Mouse (Mus musculus): ENCODE measurements around the gene Slirp. TPM values are rescaled to one million over a fixed set of nuclear protein-coding genes. Genes with fewer than 3 reads are reported as not detected.

Slirp gene
- total RNA-seq, 2 experiments from 2014 or later = 0.85 to 27.3 TPM

Other genes starting within 250 kb of the Slirp start
- not detected in 2 replicates for gene Samd15, start 244.2 kb upstream of the Slirp start, total RNA-seq (2015; ENCODE audit: low replicate concordance)
- 1.5 TPM in 1 of 2 replicates, not detected in the other for gene Samd15, start 244.2 kb upstream of the Slirp start, total RNA-seq (2017; ENCODE audit: low replicate concordance)
- gene Tmed8, start 243.4 kb upstream of the Slirp start, total RNA-seq (2015; ENCODE audit: low replicate concordance) = 1.3 and 3.3 TPM in 2 replicates
- 1.8 and 3.0 TPM in 2 replicates for gene Tmed8, start 243.4 kb upstream of the Slirp start, total RNA-seq (2017; ENCODE audit: low replicate concordance)
- gene Noxred1, start 205.2 kb upstream of the Slirp start, total RNA-seq (2015; ENCODE audit: low replicate concordance) = 2.7 TPM in 1 of 2 replicates, not detected in the other
- not detected in 2 replicates for gene Noxred1, start 205.2 kb upstream of the Slirp start, total RNA-seq (2017; ENCODE audit: low replicate concordance)
- gene Vipas39, start 177.6 kb upstream of the Slirp start, total RNA-seq (2015; ENCODE audit: low replicate concordance) = 5.9 and 16.7 TPM in 2 replicates
- gene Vipas39, start 177.6 kb upstream of the Slirp start, total RNA-seq (2017; ENCODE audit: low replicate concordance) = 5.9 and 6.6 TPM in 2 replicates
- 17.9 and 19.2 TPM in 2 replicates for gene Ahsa1, start 177.4 kb upstream of the Slirp start, total RNA-seq (2015; ENCODE audit: low replicate concordance)
- gene Ahsa1, start 177.4 kb upstream of the Slirp start, total RNA-seq (2017; ENCODE audit: low replicate concordance) = 53.0 and 74.6 TPM in 2 replicates
- gene Ism2, start 144.2 kb upstream of the Slirp start, total RNA-seq (2015; ENCODE audit: low replicate concordance) = not detected in 2 replicates
- not detected in 2 replicates for gene Ism2, start 144.2 kb upstream of the Slirp start, total RNA-seq (2017; ENCODE audit: low replicate concordance)
- gene Sptlc2, start 55.5 kb upstream of the Slirp start, total RNA-seq (2015; ENCODE audit: low replicate concordance) = 43.7 and 57.3 TPM in 2 replicates
- gene Sptlc2, start 55.5 kb upstream of the Slirp start, total RNA-seq (2017; ENCODE audit: low replicate concordance) = 33.7 and 61.5 TPM in 2 replicates
- gene Alkbh1, start 121 bp downstream of the Slirp start, total RNA-seq (2015; ENCODE audit: low replicate concordance) = 6.1 and 7.5 TPM in 2 replicates
- gene Alkbh1, start 121 bp downstream of the Slirp start, total RNA-seq (2017; ENCODE audit: low replicate concordance) = 9.8 and 15.7 TPM in 2 replicates
- 12.1 and 13.8 TPM in 2 replicates for gene Snw1, start 28.4 kb downstream of the Slirp start, total RNA-seq (2015; ENCODE audit: low replicate concordance)
- gene Snw1, start 28.4 kb downstream of the Slirp start, total RNA-seq (2017; ENCODE audit: low replicate concordance) = 36.2 and 38.6 TPM in 2 replicates
- not detected in 2 replicates for gene Gm5788, start 50.8 kb downstream of the Slirp start, total RNA-seq (2015; ENCODE audit: low replicate concordance)
- not detected in 2 replicates for gene Gm5788, start 50.8 kb downstream of the Slirp start, total RNA-seq (2017; ENCODE audit: low replicate concordance)
- gene Gm8300, start 70.4 kb downstream of the Slirp start, total RNA-seq (2015; ENCODE audit: low replicate concordance) = not detected in 2 replicates
- not detected in 2 replicates for gene Gm8300, start 70.4 kb downstream of the Slirp start, total RNA-seq (2017; ENCODE audit: low replicate concordance)
- not detected in 2 replicates for gene Oog1, start 158.8 kb downstream of the Slirp start, total RNA-seq (2015; ENCODE audit: low replicate concordance)
- not detected in 2 replicates for gene Oog1, start 158.8 kb downstream of the Slirp start, total RNA-seq (2017; ENCODE audit: low replicate concordance)
- not detected in 2 replicates for gene Gm4027, start 175.0 kb downstream of the Slirp start, total RNA-seq (2015; ENCODE audit: low replicate concordance)
- gene Gm4027, start 175.0 kb downstream of the Slirp start, total RNA-seq (2017; ENCODE audit: low replicate concordance) = not detected in 2 replicates
- not detected in 2 replicates for gene Gm16381, start 200.7 kb downstream of the Slirp start, total RNA-seq (2015; ENCODE audit: low replicate concordance)
- gene Gm16381, start 200.7 kb downstream of the Slirp start, total RNA-seq (2017; ENCODE audit: low replicate concordance) = not detected in 2 replicates

Measured in erythroblast, adult 5-6 weeks (primary cell).